Mouse (Mus musculus): ENCODE results near the gene Phrf1. TPM values are rescaled to one million over a fixed set of nuclear protein-coding genes. Genes with fewer than 3 reads are reported as not detected.

Phrf1 gene
- polyA plus RNA-seq, 1 experiment from 2014 or later, result 81.0 TPM

- ATAC-seq (replicated peaks; ENCODE audit: low FRiP score), result peak; percentile 96
- WGBS, result 8% methylated on average over 44 of the region's 44 CpGs
- H3K4me1 ChIP-seq (replicated peaks; ENCODE audit: control insufficient read depth, insufficient read depth, low read length), result peaks cover 41% of the 10 kb centered on the region
Measured at GRCm38 (mm10) chr7:141221249-141222125, 7.1 kb upstream of the Phrf1 start.

GRCm38 (mm10) chr7:141222126-141222467, 6.5 kb upstream of the Phrf1 start:
- Histone ChIP-seq H3K4me1 (replicated peaks; ENCODE audit: control insufficient read depth, insufficient read depth, low read length) (peaks cover 35% of the 10 kb centered on the region), H3K9me3 (ENCODE audit: control insufficient read depth, low read length) (no peaks in the 10 kb centered on the region), H3K27me3 (replicated peaks; ENCODE audit: control insufficient read depth, insufficient read depth, low read length) (no peaks in the 10 kb centered on the region), H3K36me3 (ENCODE audit: control insufficient read depth, insufficient read depth, low read length) (peaks cover 11% of the 10 kb centered on the region; the same call in 1 of the 2 replicates), H3K4me3 (ENCODE audit: low read depth, low read length) (peak overlapping the region; percentile 79), H3K4me2 (peak overlapping the region; percentile 97), H3K27ac (ENCODE audit: low read depth, low read length) (peak overlapping the region; percentile 89), H3K9ac (ENCODE audit: low read depth, low read length) (peak overlapping the region; percentile 72)
- ATAC-seq (replicated peaks; ENCODE audit: low FRiP score), result peak; percentile 8; the same call in 1 of the 2 replicates
- 15% methylated on average over 8 of the region's 8 CpGs for WGBS
- DNase-seq (ENCODE audit: low spot score), result no peak

More at GRCm38 (mm10) chr7:141221249-141222125, 7.1 kb upstream of the Phrf1 start:
- Histone ChIP-seq H3K27me3 (replicated peaks; ENCODE audit: control insufficient read depth, insufficient read depth, low read length) (no peaks in the 10 kb centered on the region), H3K36me3 (ENCODE audit: control insufficient read depth, insufficient read depth, low read length) (peaks cover 11% of the 10 kb centered on the region; the same call in 1 of the 2 replicates), H3K9me3 (ENCODE audit: control insufficient read depth, low read length) (no peaks in the 10 kb centered on the region), H3K27ac (ENCODE audit: low read depth, low read length) (peak overlapping the region; percentile 89), H3K4me2 (peak overlapping the region; percentile 97), H3K9ac (ENCODE audit: low read depth, low read length) (peak overlapping the region; percentile 92), H3K4me3 (ENCODE audit: low read depth, low read length) (peak overlapping the region; percentile 79)
- peak; percentile 100 for DNase-seq (ENCODE audit: low spot score)

- Histone ChIP-seq H3K27ac (ENCODE audit: low read depth, low read length) (peak overlapping the region; percentile 89), H3K4me1 (replicated peaks; ENCODE audit: control insufficient read depth, insufficient read depth, low read length) (peaks cover 30% of the 10 kb centered on the region), H3K27me3 (replicated peaks; ENCODE audit: control insufficient read depth, insufficient read depth, low read length) (no peaks in the 10 kb centered on the region), H3K4me3 (ENCODE audit: low read depth, low read length) (no peak overlapping the region), H3K9me3 (ENCODE audit: control insufficient read depth, low read length) (no peaks in the 10 kb centered on the region), H3K9ac (ENCODE audit: low read depth, low read length) (no peak overlapping the region), H3K4me2 (peak overlapping the region; percentile 97), H3K36me3 (ENCODE audit: control insufficient read depth, insufficient read depth, low read length) (peaks cover 10% of the 10 kb centered on the region; the same call in 1 of the 2 replicates)
- 88% methylated on average over 4 of the region's 4 CpGs for WGBS
- no peak for DNase-seq (ENCODE audit: low spot score)
- no peak for ATAC-seq (replicated peaks; ENCODE audit: low FRiP score)
Measured at GRCm38 (mm10) chr7:141222696-141223215, 5.8 kb upstream of the Phrf1 start.

- Histone ChIP-seq H3K9ac (ENCODE audit: low read depth, low read length) (no peak overlapping the region), H3K27ac (ENCODE audit: low read depth, low read length) (no peak overlapping the region), H3K36me3 (ENCODE audit: control insufficient read depth, insufficient read depth, low read length) (peaks cover under 1% of the 10 kb centered on the region; the same call in 1 of the 2 replicates), H3K4me3 (ENCODE audit: low read depth, low read length) (no peak overlapping the region), H3K4me2 (no peak overlapping the region), H3K27me3 (replicated peaks; ENCODE audit: control insufficient read depth, insufficient read depth, low read length) (no peaks in the 10 kb centered on the region), H3K9me3 (ENCODE audit: control insufficient read depth, low read length) (no peaks in the 10 kb centered on the region), H3K4me1 (replicated peaks; ENCODE audit: control insufficient read depth, insufficient read depth, low read length) (peaks cover 23% of the 10 kb centered on the region)
- ATAC-seq (replicated peaks; ENCODE audit: low FRiP score), result no peak
- DNase-seq (ENCODE audit: low spot score), result no peak
- 79% methylated on average over 6 of the region's 6 CpGs for WGBS
Measured at GRCm38 (mm10) chr7:141226535-141226934, 2.0 kb upstream of the Phrf1 start.

- Histone ChIP-seq H3K27ac (ENCODE audit: low read depth, low read length) (no peak overlapping the region), H3K4me2 (peak overlapping the region; percentile 98), H3K36me3 (ENCODE audit: control insufficient read depth, insufficient read depth, low read length) (peaks cover 13% of the 10 kb centered on the region), H3K9ac (ENCODE audit: low read depth, low read length) (no peak overlapping the region), H3K4me3 (ENCODE audit: low read depth, low read length) (peak overlapping the region; percentile 98), H3K4me1 (replicated peaks; ENCODE audit: control insufficient read depth, insufficient read depth, low read length) (peaks cover 15% of the 10 kb centered on the region), H3K9me3 (ENCODE audit: control insufficient read depth, low read length) (no peaks in the 10 kb centered on the region), H3K27me3 (replicated peaks; ENCODE audit: control insufficient read depth, insufficient read depth, low read length) (no peaks in the 10 kb centered on the region)
- ATAC-seq (replicated peaks; ENCODE audit: low FRiP score) (peak; percentile 6; the same call in 1 of the 2 replicates), DNase-seq (ENCODE audit: low spot score) (no peak)
- 79% methylated on average over 4 of the region's 4 CpGs for WGBS
Measured at GRCm38 (mm10) chr7:141227796-141228195, 788 bp upstream of the Phrf1 start.

GRCm38 (mm10) chr7:141229702-141230101, 1.1 kb downstream of the Phrf1 start:
- DNase-seq (ENCODE audit: low spot score) (no peak), ATAC-seq (replicated peaks; ENCODE audit: low FRiP score) (no peak)
- 47% methylated on average over 6 of the region's 6 CpGs for WGBS
- Histone ChIP-seq H3K9me3 (ENCODE audit: control insufficient read depth, low read length) (no peaks in the 10 kb centered on the region), H3K4me3 (ENCODE audit: low read depth, low read length) (peak overlapping the region; percentile 98), H3K9ac (ENCODE audit: low read depth, low read length) (peak overlapping the region; percentile 99), H3K36me3 (ENCODE audit: control insufficient read depth, insufficient read depth, low read length) (peaks cover 28% of the 10 kb centered on the region), H3K27me3 (replicated peaks; ENCODE audit: control insufficient read depth, insufficient read depth, low read length) (no peaks in the 10 kb centered on the region), H3K4me1 (replicated peaks; ENCODE audit: control insufficient read depth, insufficient read depth, low read length) (peaks cover 15% of the 10 kb centered on the region), H3K4me2 (peak overlapping the region; percentile 98), H3K27ac (ENCODE audit: low read depth, low read length) (no peak overlapping the region)

- ATAC-seq (replicated peaks; ENCODE audit: low FRiP score), result no peak
- H3K4me3 ChIP-seq (ENCODE audit: low read depth, low read length), result peak overlapping the region; percentile 98
- 88% methylated on average over 4 of the region's 4 CpGs for WGBS
- H3K9ac ChIP-seq (ENCODE audit: low read depth, low read length), result peak overlapping the region; percentile 99; the same call in 1 of the 2 replicates
- H3K27ac ChIP-seq (ENCODE audit: low read depth, low read length), result no peak overlapping the region
- H3K9me3 ChIP-seq (ENCODE audit: control insufficient read depth, low read length), result no peaks in the 10 kb centered on the region
- peak overlapping the region; percentile 98 for H3K4me2 ChIP-seq
- no peaks in the 10 kb centered on the region for H3K27me3 ChIP-seq (replicated peaks; ENCODE audit: control insufficient read depth, insufficient read depth, low read length)
- H3K4me1 ChIP-seq (replicated peaks; ENCODE audit: control insufficient read depth, insufficient read depth, low read length), result peaks cover 15% of the 10 kb centered on the region
- no peak for DNase-seq (ENCODE audit: low spot score)
- peaks cover 35% of the 10 kb centered on the region for H3K36me3 ChIP-seq (ENCODE audit: control insufficient read depth, insufficient read depth, low read length)
Measured at GRCm38 (mm10) chr7:141230570-141230969, 2.0 kb downstream of the Phrf1 start.

- Histone ChIP-seq H3K9me3 (ENCODE audit: control insufficient read depth, low read length) (no peaks in the 10 kb centered on the region), H3K4me1 (replicated peaks; ENCODE audit: control insufficient read depth, insufficient read depth, low read length) (peaks cover 15% of the 10 kb centered on the region), H3K36me3 (ENCODE audit: control insufficient read depth, insufficient read depth, low read length) (peaks cover 36% of the 10 kb centered on the region), H3K4me3 (ENCODE audit: low read depth, low read length) (no peak overlapping the region), H3K27me3 (replicated peaks; ENCODE audit: control insufficient read depth, insufficient read depth, low read length) (no peaks in the 10 kb centered on the region), H3K27ac (ENCODE audit: low read depth, low read length) (no peak overlapping the region), H3K9ac (ENCODE audit: low read depth, low read length) (no peak overlapping the region), H3K4me2 (peak overlapping the region; percentile 98)
- ATAC-seq (replicated peaks; ENCODE audit: low FRiP score) (no peak), DNase-seq (ENCODE audit: low spot score) (no peak)
- WGBS, result 96% methylated on average over 3 of the region's 3 CpGs
Measured at GRCm38 (mm10) chr7:141231111-141231510, 2.5 kb downstream of the Phrf1 start.

Data from liver, embryonic 11.5 days (tissue).